Mouse (Mus musculus): ENCODE data around the gene Igfbp4.

- no peak for TF ChIP-seq CTCF (IDR thresholded peaks at IDR 0.05; ENCODE audit: low read depth)
- peak; percentile 88 for TF ChIP-seq EP300 (IDR thresholded peaks at IDR 0.05; ENCODE audit: low read depth)
Observed at GRCm38 (mm10) chr11:99044306-99044705, 3.3 kb downstream of the Igfbp4 start.

All from liver, postnatal 0 days (tissue).